Mouse (Mus musculus) left cerebral cortex, adult 2 months (tissue): Measurements from ENCODE around the gene Catsper1. TPM values are rescaled to one million over a fixed set of nuclear protein-coding genes. Genes with fewer than 3 reads are reported as not detected.
A peak's percentile ranks its signal among the peaks of the same experiment; 100 is the strongest.
"Not testable (repeated sequence)": the region's sequence is repeated elsewhere in the genome, so short reads cannot be mapped to it uniquely, and the experiment has no call there.

Experiments used
- DNase-seq, 2 experiments: peaks; one replicate each; pipeline ENCODE4 v3.0.0; 2021 to 2022; ENCODE audit warnings: low spot score in 2 of 2, mixed read lengths in 1 of 2; ENCODE audit errors: extremely low spot score in 1 of 2
- H3K27ac ChIP-seq: fragments of 200-600 bp; 2 replicates; pipeline ENCODE4 v1.8.1; 2022
- H3K4me3 ChIP-seq: fragments of 200-600 bp; 2 replicates; pipeline ENCODE4 v1.8.1; 2022
- CTCF ChIP-seq: fragments of 200-600 bp; IDR thresholded peaks from 2 replicates; pipeline ENCODE4 v1.8.1; 2022; ENCODE audit warnings: antibody characterized with exemption, mild to moderate bottlenecking, moderate library complexity
- intact Hi-C: fragments of 180-260 bp; cut with DNase I; formaldehyde crosslinking; loops from one replicate; pipeline ENCODE4 v1.15.1; 2025
- total RNA-seq, 2 experiments: library from RNA; stranded (reverse); gene quantifications; 2 replicates each; pipeline ENCODE4 v1.2.3; 2021

The Catsper1 gene
- total RNA-seq, 2 experiments from 2014 or later: not detected

- no peak overlapping the region for H3K27ac ChIP-seq
- no peak overlapping the region for H3K4me3 ChIP-seq
- no peak for DNase-seq
- intact Hi-C loops: no loop called here
- no peak for TF ChIP-seq CTCF
Observed at GRCm38 (mm10) chr19:5323801-5324200, 11.7 kb upstream of the Catsper1 start.

DNA sequence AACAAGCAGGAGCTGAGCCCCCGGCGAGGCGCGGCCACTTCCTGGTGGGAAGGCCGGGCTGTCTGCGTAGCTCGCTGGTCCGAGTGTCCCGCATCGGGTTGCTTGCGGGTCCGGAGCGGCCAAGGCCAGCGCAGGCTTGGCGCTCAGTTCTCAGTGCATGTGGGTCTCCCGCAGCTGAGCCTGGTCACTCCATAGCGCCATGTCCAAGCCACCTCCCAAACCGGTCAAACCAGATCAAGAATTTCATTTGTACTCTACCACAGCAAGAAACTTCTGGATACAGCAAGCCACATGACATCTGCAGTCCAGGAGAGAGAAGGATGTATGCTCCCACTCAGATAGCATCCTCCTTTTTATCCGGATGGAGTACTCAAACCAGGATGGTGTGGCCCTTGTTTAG lies 7.6 kb upstream of the Catsper1 start:
- intact Hi-C loops: no loop called here
- no peak for DNase-seq
- no peak overlapping the region for H3K27ac ChIP-seq
- no peak overlapping the region for H3K4me3 ChIP-seq
- no peak for TF ChIP-seq CTCF

GRCm38 (mm10) chr19:5334741-5335140 lies 800 bp upstream of the Catsper1 start:
- no peak for TF ChIP-seq CTCF
- intact Hi-C loops: no loop called here
- Histone ChIP-seq H3K4me3 (no peak overlapping the region), H3K27ac (no peak overlapping the region)
- DNase-seq: no peak

DNA sequence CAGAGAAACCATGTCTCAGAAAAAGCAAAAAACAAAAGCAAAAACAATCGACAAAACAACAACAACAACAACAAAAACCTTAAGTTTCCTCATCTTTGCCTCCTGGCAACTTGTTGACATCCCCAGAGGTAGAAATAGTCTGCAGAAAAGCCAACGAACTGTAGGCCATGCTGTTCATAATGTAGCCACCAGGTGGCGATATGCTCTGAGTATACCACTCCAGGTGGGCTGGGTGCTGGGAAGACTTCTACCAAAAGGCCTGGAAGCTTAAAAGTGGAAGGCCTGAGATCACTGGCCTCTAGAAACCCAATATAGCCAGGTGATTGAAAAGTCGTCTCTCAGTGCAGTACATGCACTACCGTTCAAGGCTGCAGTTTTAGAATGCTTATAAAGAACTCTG lies 2.4 kb downstream of the Catsper1 start:
- intact Hi-C loops: no loop called here
- Histone ChIP-seq H3K4me3 (no peak overlapping the region), H3K27ac (no peak overlapping the region)
- DNase-seq: peak; percentile 73 to 78
- TF ChIP-seq CTCF: peak; percentile 96

DNA sequence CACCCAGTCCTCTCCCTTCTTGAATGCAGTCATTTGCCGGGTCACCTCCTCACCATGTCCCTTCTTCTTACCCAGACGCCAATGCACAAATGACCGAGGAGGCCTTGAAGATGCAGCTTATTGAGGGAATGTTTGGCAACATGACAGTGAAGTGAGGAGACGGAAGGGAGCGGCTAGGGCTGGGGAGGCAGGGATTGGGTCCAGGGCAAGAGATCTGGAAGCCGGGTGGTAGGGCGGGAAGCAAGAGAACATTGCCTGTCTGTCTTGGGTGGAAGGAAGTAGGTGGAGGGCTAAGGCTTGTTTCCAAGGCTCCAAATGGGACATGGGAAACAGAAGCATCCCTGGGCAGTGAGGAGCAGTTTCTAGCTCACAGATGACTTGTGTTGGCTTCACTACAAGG lies 5.8 kb downstream of the Catsper1 start:
- Histone ChIP-seq H3K27ac (no peak overlapping the region), H3K4me3 (no peak overlapping the region)
- DNase-seq: no peak
- no peak for TF ChIP-seq CTCF
- intact Hi-C loops: loop anchor here (10.0 kb wide), 1 partner anchor 147 kb away; no protein-coding TSS in a partner anchor

DNA sequence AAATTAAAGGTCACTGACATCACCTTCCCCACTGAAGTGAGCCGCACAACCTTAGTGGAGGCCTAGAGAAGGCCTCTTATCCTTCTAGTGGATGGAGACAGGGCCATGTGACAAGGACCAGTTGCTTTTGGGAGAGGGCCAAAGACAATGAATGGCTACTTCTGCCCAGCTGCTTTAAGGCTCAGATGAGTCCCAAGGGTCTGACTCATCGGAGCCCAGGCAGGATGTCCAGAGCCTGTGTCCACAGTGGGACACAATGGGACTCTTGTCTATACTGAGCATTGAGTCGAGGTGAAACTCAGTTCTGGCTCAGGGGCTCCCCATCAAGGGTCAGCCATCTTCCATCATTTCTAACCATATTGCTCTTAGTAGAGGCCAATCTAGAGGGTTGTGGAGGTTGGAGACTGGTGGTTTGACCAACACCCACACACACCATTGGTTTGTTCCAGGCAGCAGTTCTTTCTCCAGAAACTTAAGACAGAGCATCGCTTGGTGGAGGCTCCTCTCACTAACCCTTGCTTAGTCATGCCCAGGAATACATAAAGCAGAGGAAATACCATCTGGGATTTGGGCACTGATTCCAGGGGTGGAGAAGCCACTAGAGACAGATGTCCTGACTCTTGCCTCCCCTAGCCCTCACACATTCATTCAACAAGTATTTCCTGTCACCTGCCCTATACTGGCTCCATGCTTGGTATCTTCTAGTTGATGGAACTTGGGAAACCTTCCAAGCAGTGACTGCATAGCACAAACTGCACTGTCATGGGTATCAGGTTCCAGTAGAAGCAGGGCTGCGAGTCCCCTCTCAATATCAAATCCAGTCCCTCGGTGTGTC lies 10.0 kb downstream of the Catsper1 start:
- H3K4me3 ChIP-seq: no peak overlapping the region
- TF ChIP-seq CTCF: no peak
- no peak overlapping the region for H3K27ac ChIP-seq
- no peak for DNase-seq
- intact Hi-C loops: loop anchor here (10.0 kb wide), 1 partner anchor 151 kb away; no protein-coding TSS in a partner anchor

- intact Hi-C loops: loop anchor here (2.0 to 10.0 kb wide), 2 partner anchors 45 to 153 kb away; no protein-coding TSS in a partner anchor
- DNase-seq: no peak
- H3K4me3 ChIP-seq: no peak overlapping the region
- TF ChIP-seq CTCF: no peak
- no peak overlapping the region for H3K27ac ChIP-seq
Observed at GRCm38 (mm10) chr19:5348064-5348463, 12.5 kb downstream of the Catsper1 start.

DNA sequence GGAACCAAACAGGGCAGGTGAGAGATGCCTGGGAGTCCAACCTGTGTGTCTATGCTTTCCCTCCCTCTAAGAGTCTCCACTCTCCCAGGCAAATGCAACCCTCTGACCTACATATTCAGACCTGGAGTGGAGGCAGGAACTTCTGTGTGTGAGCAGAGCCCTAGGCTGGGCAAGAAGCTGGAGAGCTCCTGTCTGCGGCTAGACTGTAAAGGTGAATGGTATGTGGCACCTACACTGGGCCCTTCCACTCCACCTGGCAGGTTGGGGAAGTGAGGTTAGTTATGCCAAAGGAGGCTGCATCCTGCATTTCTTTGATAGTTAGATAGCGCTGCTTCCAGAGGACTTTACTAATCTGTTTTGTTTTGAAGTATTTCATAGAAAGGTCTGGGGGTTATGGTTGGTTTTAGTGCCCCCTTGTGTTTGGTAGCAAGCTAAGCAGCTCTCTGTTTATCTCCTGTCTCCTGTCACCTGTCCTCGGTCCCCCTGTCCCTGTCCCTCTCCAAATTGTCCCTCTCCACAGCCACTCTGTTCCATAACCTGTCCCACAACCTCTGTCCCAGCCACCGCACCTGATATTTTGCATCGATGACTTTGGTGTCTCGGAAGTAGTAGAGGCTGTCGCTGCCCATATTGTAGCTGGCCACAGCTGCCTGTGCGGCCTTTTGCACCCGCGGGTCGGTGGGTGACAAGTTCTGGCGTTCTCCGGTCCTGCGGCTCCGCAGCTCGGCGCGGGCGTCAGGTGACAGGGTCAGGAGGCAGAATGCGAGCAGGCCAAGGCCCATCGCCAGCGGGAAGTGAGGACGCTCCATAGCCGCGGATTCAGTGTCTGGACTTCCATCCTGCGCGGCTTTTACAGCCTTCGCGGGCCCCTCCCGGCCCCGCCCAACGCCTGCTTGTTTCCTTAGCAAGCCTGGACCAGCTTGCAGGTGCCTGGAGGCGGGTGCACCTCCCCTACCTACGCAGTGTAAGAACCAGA lies 13.3 kb downstream of the Catsper1 start:
- peak; percentile 68 for TF ChIP-seq CTCF
- H3K4me3 ChIP-seq: peak overlapping the region; percentile 55
- DNase-seq: peak in 1 of 2 experiments; percentile 36
- intact Hi-C loops: loop anchor here (2.0 to 10.0 kb wide), 2 partner anchors 46 to 154 kb away; no protein-coding TSS in a partner anchor
- H3K27ac ChIP-seq: peak overlapping the region; percentile 82

DNA sequence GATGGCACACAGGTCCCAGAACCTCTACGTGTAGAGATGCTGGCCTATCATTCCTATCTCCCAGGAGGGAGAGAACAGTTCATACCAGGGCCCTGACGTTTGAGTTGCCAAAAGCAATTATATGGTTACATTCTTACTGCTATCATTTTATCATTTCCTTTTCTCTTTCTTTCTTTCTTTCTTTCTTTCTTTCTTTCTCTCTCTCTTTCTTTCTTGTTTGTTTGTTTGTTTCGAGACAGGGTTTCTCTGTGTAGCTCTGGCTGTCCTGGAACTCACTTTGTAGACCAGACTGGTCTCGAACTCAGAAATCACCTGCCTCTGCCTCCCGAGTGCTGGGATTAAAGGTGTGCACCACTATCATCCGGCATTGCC lies 13.9 kb downstream of the Catsper1 start, which contains the start of gene Cst6:
Cst6 (minus strand) TSS at position 73 of the 372 bp plus-strand sequence.
- DNase-seq: not testable (repeated sequence)
- Histone ChIP-seq H3K27ac (peak within 1 kb of the TSS; percentile 82), H3K4me3 (peak within 1 kb of the TSS; percentile 55)
- intact Hi-C loops: loop anchor here (2.0 to 10.0 kb wide), 2 partner anchors 47 to 155 kb away; no protein-coding TSS in a partner anchor

GRCm38 (mm10) chr19:5353609-5354008 lies 18.1 kb downstream of the Catsper1 start:
- TF ChIP-seq CTCF: no peak
- intact Hi-C loops: no loop called here

GRCm38 (mm10) chr19:5356080-5356479 lies 20.5 kb downstream of the Catsper1 start:
- DNase-seq: no peak
- TF ChIP-seq CTCF: no peak
- H3K27ac ChIP-seq: no peak overlapping the region
- H3K4me3 ChIP-seq: no peak overlapping the region
- intact Hi-C loops: no loop called here

More at GRCm38 (mm10) chr19:5353609-5354008, 18.1 kb downstream of the Catsper1 start:
- Histone ChIP-seq H3K27ac (no peak overlapping the region), H3K4me3 (no peak overlapping the region)
- no peak for DNase-seq
